Mouse (Mus musculus): ENCODE measurements around the gene Nqo2.

- TF ChIP-seq FLI1 (IDR thresholded peaks at IDR 0.05; ENCODE audit: low read length), result no peak
- no peak for TF ChIP-seq GATA1 (IDR thresholded peaks at IDR 0.05; ENCODE audit: borderline replicate concordance, low read length)
These were observed 23.1 kb upstream of the Nqo2 start for GRCm38 (mm10) chr13:33941288-33941808.

All from megakaryocyte, embryonic 14.5 days (primary cell).